Mouse (Mus musculus) layer of hippocampus, adult 9-10 months (tissue): Measurements from ENCODE around the gene Gm20388.

Source experiments
- DNase-seq: peaks from one replicate; pipeline ENCODE4 v3.0.0; 2022; ENCODE audit warnings: low spot score

Gm20388 gene

DNA sequence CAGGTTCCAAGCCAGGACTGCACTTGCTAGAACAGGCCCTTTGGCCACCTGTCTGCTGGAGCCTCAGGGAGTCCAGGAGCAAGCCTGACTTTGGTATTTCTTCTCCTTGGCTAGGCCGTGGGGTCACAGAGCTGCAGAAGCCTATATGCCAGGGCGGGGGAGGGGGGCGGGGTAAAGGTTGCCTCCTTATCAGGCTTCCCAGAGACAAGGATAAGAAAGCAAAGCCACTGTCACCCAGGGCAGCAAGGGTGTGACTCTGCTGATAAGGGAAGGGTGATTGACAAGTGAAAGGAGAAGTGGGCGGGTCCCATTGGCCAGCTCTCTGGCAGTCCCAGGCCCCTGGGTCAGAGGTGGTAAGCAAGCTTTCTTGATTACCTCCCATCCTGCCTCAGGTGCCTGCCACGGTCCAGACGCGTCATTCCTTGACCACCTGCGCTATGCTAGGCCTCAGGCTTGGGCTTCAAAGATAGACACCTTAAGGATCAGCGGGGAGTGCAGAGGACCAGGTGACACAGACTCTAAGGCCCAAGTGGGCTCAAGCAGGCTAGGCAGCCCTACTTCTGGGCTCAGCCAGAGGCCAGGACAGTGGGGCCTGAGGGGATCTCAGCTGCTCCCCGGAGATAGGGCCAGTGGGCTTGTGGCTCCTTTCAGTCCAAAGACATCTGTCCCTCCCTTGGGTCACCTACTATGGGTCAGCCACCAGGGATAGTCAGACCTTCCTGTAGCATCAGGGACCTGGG is 565.0 kb downstream of the Gm20388 start:
- no peak for DNase-seq

DNA sequence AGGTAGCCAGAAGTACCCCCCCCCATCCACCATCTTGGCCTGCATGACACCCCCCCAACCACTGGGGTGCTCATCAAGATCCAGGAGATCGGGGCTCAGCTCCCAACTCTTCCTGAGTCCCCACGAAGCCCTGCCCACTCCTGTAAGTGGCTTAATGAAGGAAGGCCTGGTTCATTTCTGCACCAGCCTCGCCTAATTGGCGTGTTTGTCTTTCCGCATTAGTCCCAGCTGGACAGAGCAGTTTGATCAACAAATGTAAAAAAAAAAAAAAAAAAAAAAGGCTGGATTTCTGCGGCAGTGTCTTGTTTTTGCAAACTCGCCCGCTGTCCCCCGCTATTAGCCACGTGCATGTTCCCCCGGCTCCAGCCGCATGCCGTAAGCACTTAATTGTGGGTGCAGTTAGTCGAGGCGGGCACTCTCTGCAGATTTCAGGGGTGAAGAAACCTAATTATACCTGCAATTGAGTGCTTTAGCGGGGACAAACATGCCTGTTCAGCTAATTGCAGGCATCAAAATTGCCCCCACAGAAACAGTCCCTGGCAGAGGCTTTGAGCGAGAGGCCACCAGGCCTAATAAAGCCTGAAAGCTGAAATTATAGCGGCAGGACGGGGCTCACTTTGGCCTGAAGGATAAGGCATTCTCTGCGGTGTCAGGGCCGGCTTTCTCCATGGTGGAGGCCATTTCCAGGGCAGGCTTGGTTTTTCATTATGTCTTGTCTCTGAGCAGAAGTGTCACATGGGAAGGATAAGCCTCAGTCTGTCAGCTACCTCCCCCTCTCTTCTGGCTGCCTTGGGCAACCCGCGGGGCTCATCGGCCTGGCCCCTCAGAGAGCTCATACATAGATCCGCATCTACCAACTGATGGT is 566.3 kb downstream of the Gm20388 start:
- no peak for DNase-seq

DNA sequence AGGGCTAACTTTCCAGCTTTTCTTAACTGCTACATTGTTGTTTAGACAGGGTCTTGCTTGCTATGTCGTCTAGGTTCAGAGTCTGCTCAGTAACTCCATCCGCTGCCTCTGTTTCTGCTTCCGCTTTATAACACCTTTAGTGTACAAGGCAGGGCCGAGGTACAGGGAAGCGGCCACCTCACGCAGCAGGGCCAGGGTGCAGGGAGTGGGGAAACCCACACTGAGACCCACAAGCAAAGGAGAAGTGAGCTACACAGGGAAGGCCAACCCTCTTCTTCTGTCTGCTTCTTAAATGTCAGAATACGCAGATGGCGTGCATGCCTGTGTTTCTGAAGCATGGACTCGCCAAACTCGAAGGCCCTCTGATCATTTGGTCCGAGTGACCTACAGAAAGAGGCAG is 568.1 kb downstream of the Gm20388 start:
- DNase-seq: no peak

DNA sequence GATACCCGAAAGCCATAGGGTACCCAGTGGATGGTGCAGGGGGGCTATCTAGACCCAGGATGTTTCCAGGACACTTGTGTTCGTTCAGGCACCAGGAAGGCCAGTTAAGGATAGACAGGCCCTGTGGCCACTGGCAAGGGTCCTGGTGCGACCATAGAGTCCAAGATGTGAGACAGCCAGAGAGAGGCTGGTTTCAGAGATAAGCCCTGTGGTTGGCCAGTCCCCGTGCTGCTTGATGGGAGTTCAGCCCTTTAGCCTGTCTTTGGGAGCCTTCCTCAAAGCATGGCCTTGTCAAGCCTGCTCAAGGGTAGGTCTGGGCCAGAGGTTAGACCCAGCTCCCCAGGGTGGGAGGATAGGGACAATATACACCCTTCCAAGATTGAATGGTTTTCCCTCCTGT is 569.0 kb downstream of the Gm20388 start:
- no peak for DNase-seq

DNA sequence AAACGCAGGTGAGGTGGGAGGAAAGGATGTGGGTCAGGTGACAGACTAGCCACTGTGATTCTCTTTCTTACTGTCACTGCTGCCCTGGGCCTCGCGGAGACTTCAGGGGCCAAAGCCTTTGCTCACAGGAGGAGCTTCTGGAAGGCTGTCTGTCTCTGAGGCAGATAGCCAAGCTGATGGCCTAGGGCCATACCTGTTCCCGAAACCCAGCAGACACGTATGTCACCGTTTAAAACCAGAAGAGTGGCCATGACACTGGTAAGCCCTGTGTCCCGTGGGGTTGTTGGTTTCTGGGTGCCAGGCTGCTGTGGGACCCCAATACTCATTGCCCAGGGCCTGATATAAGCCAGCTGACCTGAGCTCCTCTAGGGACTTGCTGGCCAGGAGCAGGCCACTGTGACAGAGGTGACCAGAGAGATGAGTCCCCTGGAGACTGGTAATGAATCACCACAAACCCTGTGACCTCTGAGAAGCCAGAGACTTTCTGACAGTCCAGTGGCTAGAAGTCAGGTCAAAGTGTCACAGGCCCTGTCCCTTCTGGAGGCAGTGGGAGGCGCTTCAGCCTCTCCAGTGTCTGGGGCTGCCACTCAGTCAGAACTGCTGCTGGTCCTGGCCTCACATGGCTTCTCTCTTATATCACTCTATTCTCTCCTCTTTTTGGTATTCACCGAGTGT is 571.5 kb downstream of the Gm20388 start:
- no peak for DNase-seq

DNA sequence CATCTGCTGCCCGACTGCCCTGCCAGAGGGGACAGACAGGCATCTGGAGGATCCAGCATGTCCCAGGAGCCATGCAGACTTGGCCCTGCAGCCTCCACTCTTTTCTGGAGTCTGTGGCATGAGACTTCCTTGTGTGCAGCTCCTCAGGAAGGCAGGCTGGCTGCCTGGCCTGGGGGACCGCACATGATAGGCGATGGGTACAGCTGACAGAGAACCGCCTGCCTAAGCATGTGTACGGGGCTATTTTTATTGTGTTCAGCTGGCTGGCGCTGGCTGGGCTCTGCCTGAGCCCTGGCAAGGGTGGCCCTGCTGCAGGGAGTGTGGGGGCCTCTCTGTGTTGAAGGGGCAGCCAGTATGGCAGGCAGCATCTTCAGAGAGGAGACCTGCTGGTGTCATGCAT is 573.8 kb downstream of the Gm20388 start:
- DNase-seq: no peak

DNA sequence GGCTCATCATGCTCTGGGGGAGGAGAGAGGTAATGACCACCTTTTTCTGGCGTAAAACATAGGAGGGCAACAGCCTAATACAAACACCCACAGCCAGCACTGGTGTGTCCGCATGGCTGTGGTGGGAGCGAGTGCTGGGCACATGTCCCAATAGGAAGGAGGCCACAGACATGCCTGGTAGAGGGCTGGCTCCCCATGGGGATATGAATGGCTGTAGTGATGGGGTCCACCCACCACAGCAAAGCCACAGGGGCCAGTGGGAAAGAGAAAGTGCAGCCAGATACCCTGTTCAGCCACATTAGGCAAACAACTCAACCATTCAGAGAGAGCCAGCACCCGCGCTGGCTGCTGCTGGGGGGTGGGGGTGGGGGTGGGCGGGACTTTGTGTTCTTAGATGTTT is 574.5 kb downstream of the Gm20388 start:
- no peak for DNase-seq

DNA sequence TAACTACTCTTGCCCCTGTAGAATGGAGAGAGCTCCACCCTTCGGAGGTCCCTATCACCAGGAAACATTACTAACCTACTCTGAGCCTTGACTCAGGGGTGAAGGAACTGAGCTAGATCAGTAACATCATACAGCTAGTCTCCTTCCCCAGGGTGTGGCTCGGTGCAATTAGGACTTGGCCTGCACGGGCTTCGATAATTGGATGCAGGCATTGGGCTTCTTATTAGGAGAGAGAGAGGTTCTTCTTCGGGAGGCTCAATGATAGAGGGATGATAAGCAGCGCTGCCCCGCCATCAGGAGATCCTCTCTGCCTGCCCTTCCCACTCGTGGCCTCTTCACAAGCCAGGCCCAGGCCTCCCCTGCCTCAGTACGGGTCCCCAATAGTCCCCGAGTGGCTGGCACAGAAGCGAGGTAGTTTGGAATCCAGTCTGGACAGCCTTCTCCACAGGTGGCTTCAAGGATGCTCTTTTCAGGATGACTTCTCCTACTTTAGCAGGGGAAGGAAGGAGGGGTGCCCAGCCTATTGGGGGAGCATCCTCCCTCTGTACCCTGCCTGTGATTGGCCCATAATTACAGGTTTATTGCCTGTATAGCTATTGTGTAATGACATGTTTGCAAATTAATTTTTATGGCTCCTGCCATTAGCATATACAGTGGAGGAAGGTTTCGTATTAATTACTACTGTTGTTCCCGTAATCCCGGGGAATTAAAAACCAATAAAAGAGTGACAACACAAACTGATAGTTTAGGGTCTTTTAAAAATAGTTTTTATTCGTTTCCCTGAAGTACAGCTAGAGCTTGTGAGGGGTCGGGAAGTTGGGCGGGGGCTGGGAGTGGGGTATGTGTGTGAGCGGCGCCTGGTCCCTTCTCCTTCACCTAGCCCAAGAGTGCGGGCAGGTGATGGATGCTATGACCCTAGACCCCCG is 575.2 kb downstream of the Gm20388 start:
- DNase-seq: no peak

DNA sequence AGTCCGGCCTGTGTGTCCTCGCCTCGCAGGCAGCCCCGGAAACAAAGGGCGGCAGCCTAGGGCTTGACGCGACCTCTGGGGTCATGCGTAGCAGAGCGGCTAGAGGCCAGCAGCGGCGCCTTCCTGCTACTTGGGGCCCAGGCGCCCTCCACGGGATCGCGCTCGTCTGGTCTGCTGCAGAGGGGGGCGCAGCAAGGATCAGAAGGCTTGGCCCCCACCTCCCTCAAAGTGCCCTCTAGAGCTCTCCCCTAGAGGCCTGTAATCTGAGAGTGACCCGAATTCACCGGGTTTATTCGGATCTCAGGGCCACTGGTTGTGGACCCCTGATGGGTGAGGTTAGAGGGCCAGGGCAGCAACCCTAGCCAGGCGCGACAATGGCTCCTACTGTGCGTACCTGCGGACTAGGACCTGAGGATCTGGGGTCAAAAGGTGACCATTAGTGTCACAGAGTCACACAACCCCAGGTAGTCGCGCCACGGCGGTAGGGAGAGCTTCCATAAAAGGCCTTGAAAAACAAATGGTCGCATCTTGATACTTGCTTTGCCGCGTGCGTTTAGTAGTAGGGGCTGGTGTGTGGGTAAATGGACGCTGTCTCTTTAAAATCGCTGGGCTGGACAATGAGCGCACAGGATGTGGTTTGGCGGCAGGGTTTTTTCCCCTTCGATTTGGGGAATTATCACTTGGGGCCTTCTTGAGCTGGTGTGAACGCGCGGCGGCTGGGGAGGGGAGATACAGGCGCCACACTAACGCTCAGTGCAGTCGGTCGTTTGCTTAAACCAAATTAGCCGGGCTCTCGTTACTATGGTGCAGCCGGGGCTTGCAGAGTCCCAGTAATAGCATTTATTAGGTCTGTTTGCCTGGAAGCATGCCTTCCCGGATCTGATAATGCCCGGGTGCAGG is 576.1 kb downstream of the Gm20388 start:
- DNase-seq: no peak

DNA sequence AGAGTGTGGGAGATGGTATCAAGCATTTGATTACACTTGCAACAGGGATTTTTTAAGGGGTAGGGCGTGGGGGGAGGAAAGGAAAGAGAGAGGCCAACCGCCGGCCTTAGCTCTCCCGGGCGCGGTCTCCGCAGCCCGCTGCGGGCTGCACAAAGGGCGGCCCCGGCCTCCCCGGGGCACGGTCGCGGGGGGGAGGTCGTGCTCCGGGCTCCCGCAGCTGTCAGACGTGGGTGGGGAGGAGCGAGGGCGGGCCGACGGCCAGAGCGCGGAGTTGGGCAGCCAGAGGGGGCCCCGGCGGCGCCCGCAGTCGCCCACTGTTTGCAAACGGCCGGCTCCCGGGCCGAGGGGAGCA is 576.7 kb downstream of the Gm20388 start:
- DNase-seq: no peak

DNA sequence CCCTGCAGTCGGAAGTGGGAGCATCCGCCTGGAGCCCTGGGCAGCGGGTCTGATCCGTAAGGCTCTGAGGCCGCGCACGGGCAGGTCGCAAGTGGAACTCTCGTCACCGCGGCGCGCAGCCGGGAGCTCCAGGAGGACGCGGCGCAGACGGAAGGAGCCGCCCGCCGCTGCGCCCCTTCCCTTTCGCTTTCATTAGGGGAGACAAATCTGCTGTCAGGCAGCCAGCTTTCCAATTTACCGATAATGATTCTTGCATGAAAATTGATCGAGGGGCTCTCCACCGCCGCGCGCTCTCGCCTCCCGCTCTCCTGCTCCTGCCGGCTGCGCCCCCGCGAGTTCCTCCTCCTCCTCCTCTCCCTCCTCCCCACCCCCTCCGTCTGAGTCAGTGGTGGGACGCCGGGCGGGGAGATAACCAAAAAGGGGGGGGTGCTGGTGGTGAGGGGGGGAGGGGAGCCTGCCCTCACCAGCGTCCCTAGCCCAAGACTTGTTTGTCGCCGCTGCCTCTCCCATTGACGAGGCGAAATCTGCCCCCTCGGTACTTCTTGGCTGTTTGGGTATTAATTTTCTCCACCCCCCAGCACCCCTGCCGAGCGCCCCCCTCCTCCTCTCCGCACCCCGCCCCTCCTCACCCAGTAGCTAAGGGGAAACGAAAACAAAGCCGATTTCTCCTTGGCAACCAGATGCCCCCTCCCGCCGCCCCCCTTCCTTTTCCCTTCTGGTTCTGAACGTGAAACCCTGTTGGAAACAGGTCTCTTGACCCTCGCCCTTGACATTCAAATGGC is 577.3 kb downstream of the Gm20388 start:
- DNase-seq: no peak

DNA sequence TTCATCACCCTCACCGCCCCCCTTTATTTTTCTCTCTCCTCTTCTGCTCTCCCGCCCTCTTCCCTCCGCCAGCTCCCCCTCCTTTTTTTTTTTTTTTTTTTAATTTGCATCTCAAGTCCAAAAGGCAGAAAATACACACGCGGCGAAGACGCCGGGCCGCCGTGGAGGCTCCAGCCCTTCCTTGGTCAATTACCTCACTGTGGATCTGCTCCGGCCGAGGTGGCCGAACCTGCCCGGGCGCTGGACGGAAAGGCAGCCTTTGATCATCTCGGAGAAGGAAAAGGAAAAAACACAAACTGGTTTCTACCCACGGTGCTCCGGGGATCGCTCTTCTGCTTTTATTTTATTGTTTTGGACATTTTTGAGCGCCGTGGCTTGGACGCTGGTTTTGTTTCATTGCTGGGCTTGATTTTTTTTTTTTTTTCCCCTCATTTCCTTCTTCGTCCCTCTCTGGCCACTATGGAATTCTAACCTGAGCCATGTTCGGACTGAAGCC is 578.0 kb downstream of the Gm20388 start:
- no peak for DNase-seq

DNA sequence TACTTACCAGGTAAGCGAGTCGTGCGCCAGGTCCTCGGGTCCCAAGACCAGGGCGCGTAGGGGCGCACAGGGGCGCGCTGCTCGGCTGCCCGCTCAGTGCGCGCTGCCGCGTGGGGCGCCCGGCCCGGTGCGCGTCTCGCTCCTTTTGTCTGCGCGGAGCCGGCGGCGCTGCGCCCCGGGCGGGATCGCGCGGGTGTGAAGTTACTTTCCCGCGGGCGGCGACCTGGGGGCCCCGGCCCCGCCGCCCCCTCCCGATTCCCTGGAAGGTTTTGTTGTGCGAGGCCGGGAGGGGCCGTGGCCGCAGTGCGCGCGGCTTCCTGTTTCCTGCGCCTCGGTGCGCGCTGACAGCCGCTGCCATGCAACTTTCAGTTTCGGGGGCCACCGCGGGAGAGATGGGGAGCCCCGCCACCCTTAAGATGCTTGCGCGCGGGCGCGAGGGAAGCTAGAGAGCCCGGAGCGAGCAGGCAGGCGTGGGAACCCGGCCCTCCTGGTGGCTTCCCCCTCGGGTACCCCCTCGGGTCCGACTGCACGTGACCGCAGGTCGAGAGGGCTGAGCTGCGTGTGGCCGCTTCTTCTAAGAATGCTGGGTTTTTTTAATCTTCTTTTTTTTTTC is 578.6 kb downstream of the Gm20388 start:
- no peak for DNase-seq

DNA sequence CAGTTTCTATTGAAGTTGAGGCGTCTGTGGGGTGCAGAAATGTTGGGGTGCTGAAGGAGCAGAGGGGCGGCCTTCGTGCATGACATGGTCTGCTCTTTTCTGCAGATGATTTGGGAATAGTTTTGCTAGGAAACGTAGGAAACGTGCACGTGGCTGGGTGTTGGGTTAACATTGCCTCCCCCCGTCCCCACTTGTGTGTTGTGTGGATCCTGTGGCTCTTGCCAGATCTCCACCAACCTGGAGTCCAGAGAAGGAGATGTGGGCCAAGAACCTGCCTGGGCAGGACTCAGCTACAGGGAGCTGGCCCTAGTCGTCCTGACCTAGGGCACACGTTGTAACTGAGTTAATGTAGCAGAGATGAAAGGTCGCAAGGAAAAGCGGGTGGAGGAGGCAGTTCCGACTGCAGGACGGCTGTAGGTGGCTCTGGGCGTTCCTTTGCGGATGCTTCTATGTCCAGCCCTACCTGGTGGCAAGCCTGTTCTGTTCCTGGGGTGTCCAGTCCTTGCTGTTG is 579.2 kb downstream of the Gm20388 start:
- DNase-seq: no peak

DNA sequence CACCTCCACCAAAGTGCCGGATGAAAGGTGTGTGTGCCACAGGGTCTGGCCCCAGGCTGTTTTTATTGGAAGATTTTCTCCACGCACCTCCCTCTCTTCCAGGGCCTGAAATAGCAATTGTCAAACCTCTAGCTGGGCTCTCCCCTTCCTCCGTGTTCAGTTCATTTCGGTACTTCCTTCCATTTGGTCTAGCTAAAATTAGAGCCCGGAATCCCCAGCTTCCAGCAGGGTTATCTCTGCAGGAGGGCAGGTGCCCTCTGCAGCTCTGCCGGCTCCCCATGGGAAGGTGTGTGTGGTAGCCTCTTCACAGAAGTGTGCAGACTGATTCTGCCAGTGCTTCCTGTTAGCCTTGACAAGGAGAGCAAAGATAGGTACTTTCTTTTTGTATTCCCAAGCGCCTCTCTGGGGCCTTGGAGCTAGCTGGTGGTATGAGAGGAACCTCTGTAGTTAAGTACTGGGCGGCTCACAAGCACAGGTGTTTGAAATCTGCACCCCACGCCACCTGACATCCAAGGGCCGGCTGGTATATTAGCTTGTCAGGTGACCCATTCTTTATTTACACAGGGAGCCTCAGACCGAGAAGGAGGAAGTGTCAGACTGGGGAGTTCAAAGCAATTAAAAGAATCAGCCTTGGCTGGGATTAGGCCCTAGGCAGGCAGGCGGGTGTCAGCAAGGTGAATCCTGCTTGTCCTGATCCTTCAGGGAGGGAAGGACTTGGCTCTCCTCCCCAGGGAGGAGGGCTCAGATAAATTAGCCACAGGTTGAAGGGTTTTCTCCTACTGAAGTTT is 579.9 kb downstream of the Gm20388 start:
- no peak for DNase-seq

DNA sequence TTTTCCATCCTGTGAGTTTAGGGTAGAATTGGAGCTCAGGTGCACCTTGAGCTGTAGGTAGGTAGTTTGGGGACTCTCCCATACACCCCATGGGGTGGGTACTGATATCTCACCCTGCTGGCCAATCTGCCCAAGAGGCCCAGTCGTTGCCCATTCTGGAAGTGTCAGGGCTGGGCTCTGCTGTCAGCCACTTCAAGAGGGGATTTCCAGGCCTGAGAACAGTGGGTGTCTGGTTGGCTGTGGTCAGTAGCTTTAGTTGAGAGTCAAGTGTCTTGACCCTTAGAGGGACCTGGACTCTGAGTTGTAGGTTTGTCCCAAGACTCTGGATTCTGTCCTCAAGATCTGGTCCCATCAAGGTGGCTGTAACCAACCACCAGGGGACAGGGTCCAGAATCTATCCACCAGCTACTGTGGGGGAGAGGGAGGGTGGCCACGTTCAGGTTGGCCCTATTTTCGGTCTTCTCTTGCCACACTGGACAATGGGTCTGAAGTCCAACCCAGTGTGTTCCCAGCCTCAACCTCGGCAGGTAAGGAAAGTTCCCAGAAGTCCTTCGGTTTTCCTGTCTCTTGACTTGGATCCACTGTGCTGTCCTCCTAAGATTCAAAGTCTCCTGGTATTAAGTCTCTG is 580.6 kb downstream of the Gm20388 start:
- DNase-seq: no peak

DNA sequence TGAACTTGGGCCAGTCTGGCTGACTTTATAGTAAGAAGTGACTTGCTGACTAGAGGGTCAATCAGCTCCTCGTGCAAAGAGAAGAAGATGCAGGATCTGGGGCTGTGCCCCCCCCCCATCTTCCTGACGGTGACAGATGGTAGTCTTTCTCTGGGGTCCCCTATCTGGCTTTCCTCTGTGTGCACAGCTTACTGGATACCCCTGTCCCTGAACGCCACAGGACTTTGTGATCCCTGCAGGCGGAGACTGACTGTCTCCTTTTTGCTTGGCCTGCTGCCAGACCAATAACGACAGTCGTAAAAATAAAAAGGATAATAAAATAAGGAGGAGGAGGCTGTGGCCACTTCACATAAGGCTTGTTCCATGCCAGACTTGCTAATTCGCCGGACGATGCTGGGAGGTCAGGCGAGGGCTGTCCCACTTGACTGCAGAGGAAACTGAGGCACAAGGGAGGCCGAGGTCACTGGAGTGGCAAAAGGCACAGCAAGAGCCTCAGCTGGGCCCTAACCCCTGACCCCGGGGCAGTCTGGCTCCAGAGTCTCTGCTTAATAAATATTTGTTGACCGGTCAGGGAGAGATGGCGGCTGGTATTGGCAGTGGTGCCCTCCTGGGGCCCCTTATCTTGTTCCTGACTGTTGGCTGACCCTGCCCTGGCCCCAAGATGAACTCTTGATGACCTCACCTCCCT is 581.7 kb downstream of the Gm20388 start:
- DNase-seq: no peak
